Mouse (Mus musculus): ENCODE measurements at regions not wholly inside any gene's neighbourhood (a gene's known extent, or its start where the extent isn't known, plus 50 kb on each side); places are given as distances from the start of the nearest gene placed in this dataset.

DNA sequence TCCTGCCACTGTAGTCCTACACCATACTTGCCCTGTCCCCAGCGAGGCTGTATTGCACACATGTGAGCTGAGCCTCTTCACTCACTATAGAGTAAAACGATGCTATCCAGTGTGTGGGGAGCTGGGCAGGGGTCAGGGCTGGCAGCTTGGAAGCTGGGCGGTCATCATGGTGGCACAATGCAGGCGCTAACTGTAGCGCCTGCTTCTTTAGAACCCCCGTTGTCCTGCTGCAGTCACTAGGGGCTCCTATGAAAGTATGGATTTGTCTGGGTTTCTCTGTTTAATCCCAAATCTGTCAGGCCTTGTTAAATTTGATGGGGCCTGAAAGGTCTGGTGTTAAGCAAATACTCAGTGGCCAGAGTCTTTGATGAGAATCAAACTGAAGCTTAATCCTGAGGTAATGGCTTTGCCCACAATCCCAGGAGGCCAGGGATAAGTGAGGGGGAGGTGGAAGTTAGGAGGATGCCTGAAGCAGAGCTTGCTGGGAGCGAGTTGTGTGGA lies 225.8 kb upstream of the Nxpe4 start:
- no peak for TF ChIP-seq CTCF (IDR thresholded peaks at IDR 0.05; ENCODE audit: low read depth)
- no peak for TF ChIP-seq EP300 (IDR thresholded peaks at IDR 0.05; ENCODE audit: low read depth)

Measured in heart, postnatal 0 days (tissue).